Mouse (Mus musculus) cerebellum, adult 2 months (tissue): ENCODE data around the gene S100a6.

Experiments used
- CTCF ChIP-seq: fragments of 200-500 bp; IDR thresholded peaks from 2 replicates; pipeline ENCODE4 v1.5.1; 2011; ENCODE audit warnings: low read depth, mild to moderate bottlenecking, control low read depth, low read length, moderate library complexity, borderline replicate concordance; ENCODE audit not compliant: insufficient read depth
- POLR2A ChIP-seq: fragments of 200-500 bp; IDR thresholded peaks from 2 replicates; pipeline ENCODE4 v1.6.1; 2011; ENCODE audit warnings: low read length, control low read depth, borderline replicate concordance; ENCODE audit not compliant: insufficient read depth

DNA sequence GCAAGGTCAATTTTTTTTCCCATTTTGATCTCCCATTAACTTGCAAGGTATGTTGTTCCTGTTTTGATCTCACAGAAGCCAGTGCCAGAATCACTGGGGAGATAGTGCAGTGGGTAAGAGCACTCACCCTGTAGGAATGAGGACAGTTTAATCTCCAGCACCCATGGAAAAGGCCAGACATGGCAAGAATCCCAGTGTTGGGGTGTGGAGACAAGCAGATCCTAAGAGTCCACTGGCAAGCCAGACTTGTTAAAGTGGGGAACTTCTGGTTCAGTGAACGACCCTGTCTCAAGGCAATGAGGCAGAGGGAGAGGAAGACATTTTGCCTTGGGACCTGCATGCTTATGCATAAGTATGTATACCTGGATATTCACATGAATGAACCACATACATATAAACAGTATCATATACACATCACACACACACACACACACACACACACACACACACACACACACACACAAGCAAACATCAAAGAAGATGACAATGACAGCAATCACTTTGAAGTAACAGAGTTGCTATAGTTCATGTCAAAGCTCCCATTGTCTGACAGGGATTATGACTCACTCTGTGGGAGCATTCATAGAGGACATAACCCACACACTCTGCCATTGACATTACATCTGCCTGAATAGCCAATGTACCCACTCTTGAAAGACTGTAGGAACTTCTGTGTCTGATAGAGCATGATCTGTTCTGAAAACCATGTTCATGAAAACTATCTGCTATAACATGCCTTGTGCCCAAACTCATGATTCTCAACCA, 26.0 kb downstream of the S100a6 start:
- TF ChIP-seq POLR2A: no peak
- no peak for TF ChIP-seq CTCF
